Mouse (Mus musculus): ENCODE measurements around the gene Gm4707. TPM values are rescaled to one million over a fixed set of nuclear protein-coding genes. Genes with fewer than 3 reads are reported as not detected.

Gm4707 gene
- polyA plus RNA-seq, 1 experiment: 29.6 TPM

DNA sequence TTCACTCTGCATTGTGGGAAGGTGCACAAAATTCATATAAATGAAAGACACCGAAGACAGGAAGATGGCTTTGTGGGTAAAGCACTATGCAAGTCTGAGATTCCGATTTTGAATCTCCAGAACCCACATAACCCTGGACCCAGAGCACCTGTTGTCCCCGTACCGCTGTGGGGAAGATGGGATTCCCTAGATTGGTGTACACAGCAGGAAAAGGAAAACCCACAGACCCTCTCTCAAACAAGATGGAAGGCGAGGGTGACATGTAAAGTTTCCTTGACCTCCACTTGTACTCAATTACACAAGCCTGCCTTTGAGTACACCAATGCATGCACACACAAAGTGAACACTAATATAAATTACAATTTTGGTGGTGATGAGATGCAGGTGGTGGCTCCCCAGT lies 25.0 kb upstream of the Gm4707 start:
- H3K4me3 ChIP-seq (replicated peaks; ENCODE audit: control insufficient read depth, low read depth, low read length): no peak overlapping the region
- WGBS: 80% methylated on average over 5 of the region's 5 CpGs
- H3K27ac ChIP-seq (ENCODE audit: control insufficient read depth, insufficient read depth, low read depth, low read length, poor library complexity): peak overlapping the region; percentile 96
- TF ChIP-seq CTCF (IDR thresholded peaks at IDR 0.05; ENCODE audit: control insufficient read depth, insufficient read depth, low read length): no peak
- no peak for TF ChIP-seq POLR2A (IDR thresholded peaks at IDR 0.05; ENCODE audit: borderline replicate concordance, control insufficient read depth, low read depth, low read length)
- peaks cover 1% of the 10 kb centered on the region; the same call in 1 of the 2 replicates for H3K4me1 ChIP-seq (ENCODE audit: control insufficient read depth, insufficient read depth, low read length)

GRCm38 (mm10) chr17:71483418-71484060 lies 23.8 kb upstream of the Gm4707 start:
- TF ChIP-seq POLR2A (IDR thresholded peaks at IDR 0.05; ENCODE audit: borderline replicate concordance, control insufficient read depth, low read depth, low read length) (no peak), CTCF (IDR thresholded peaks at IDR 0.05; ENCODE audit: control insufficient read depth, insufficient read depth, low read length) (no peak)
- WGBS: 82% methylated on average over 7 of the region's 7 CpGs
- H3K4me3 ChIP-seq (replicated peaks; ENCODE audit: control insufficient read depth, low read depth, low read length): no peak overlapping the region
- H3K27ac ChIP-seq (ENCODE audit: control insufficient read depth, insufficient read depth, low read depth, low read length, poor library complexity): peak overlapping the region; percentile 33; the same call in 1 of the 2 replicates
- H3K4me1 ChIP-seq (ENCODE audit: control insufficient read depth, insufficient read depth, low read length): peaks cover 1% of the 10 kb centered on the region; the same call in 1 of the 2 replicates

DNA sequence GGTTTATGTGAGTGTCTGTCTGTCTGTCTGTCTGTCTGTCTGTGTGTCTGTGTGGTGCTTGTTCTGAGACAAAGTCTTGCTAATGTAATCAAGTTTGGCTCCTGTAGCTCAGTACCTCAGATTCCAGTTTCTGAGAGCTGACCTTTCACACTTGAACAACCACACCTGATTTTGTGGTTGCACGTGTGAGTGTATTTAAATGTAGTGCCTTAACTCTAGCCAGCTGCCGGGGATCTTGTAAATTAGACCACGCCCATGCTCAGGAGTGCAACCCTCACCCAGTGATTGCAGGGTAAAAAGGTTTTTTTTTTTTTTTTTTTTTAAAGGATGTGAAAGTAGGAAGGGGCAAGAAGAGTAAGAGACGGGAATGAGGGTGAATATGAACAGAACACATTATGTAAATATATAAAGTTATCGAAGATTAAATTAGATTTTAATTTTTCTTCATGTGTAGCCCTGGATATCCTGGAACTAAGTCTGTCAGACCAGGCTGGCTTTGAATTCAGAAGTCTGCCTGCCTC lies 19.7 kb upstream of the Gm4707 start:
- WGBS: 22% methylated on average over 5 of the region's 5 CpGs
- TF ChIP-seq CTCF (IDR thresholded peaks at IDR 0.05; ENCODE audit: control insufficient read depth, insufficient read depth, low read length) (no peak), POLR2A (IDR thresholded peaks at IDR 0.05; ENCODE audit: borderline replicate concordance, control insufficient read depth, low read depth, low read length) (no peak)
- H3K4me1 ChIP-seq (ENCODE audit: control insufficient read depth, insufficient read depth, low read length): peaks cover 3% of the 10 kb centered on the region; the same call in 1 of the 2 replicates
- H3K4me3 ChIP-seq (replicated peaks; ENCODE audit: control insufficient read depth, low read depth, low read length): no peak overlapping the region
- H3K27ac ChIP-seq (ENCODE audit: control insufficient read depth, insufficient read depth, low read depth, low read length, poor library complexity): peak overlapping the region; percentile 56; the same call in 1 of the 2 replicates

GRCm38 (mm10) chr17:71477481-71477880 lies 17.8 kb upstream of the Gm4707 start:
- no peak overlapping the region for H3K27ac ChIP-seq (ENCODE audit: control insufficient read depth, insufficient read depth, low read depth, low read length, poor library complexity)
- no peak for TF ChIP-seq POLR2A (IDR thresholded peaks at IDR 0.05; ENCODE audit: borderline replicate concordance, control insufficient read depth, low read depth, low read length)
- no peak for TF ChIP-seq CTCF (IDR thresholded peaks at IDR 0.05; ENCODE audit: control insufficient read depth, insufficient read depth, low read length)
- WGBS: 94% methylated on average over 8 of the region's 8 CpGs
- no peak overlapping the region for H3K4me3 ChIP-seq (replicated peaks; ENCODE audit: control insufficient read depth, low read depth, low read length)
- peaks cover 5% of the 10 kb centered on the region; the same call in 1 of the 2 replicates for H3K4me1 ChIP-seq (ENCODE audit: control insufficient read depth, insufficient read depth, low read length)

DNA sequence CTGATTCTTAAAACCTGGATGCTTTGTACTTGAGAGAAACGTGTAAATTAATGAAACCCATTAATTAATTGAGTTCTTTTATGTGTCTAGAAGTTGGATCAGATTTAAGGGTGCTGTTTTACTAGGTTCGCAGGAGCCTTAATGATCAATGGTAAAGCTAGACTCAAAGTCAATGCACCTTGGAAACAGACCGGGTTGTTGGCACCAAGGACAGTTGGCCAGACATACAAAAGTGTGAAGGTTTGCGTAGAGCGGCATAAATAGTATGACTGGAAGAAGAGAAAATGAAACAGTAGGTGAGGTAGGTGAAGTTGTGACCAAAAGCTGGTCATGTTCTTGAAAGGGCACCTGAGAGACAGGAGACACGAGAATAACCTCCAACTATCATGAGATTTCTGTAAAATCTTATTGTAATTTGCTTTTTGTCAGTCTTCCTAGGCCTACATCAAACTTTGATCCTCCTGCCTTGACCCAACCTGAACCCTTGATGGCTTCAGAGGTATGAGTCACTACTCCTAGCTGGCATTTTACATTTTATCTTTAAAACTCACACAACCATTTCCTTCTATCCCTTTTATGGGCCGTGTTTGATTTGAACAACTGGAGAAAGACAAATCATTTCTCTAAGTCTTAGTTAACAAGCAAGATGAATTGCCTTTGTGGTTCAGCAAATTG lies 16.8 kb upstream of the Gm4707 start:
- H3K4me3 ChIP-seq (replicated peaks; ENCODE audit: control insufficient read depth, low read depth, low read length): no peak overlapping the region
- whole genome bisulfite sequencing: 74% methylated on average over 7 of the region's 7 CpGs
- H3K27ac ChIP-seq (ENCODE audit: control insufficient read depth, insufficient read depth, low read depth, low read length, poor library complexity): no peak overlapping the region
- H3K4me1 ChIP-seq (ENCODE audit: control insufficient read depth, insufficient read depth, low read length): peaks cover 6% of the 10 kb centered on the region; the same call in 1 of the 2 replicates
- TF ChIP-seq POLR2A (IDR thresholded peaks at IDR 0.05; ENCODE audit: borderline replicate concordance, control insufficient read depth, low read depth, low read length) (no peak), CTCF (IDR thresholded peaks at IDR 0.05; ENCODE audit: control insufficient read depth, insufficient read depth, low read length) (no peak)

GRCm38 (mm10) chr17:71475705-71476089 lies 16.0 kb upstream of the Gm4707 start:
- peak overlapping the region; percentile 96 for H3K27ac ChIP-seq (ENCODE audit: control insufficient read depth, insufficient read depth, low read depth, low read length, poor library complexity)
- no peak for TF ChIP-seq CTCF (IDR thresholded peaks at IDR 0.05; ENCODE audit: control insufficient read depth, insufficient read depth, low read length)
- 0 out of 2 replicates have a peak, but pooled peaks have one; percentile 1 for TF ChIP-seq POLR2A (IDR thresholded peaks at IDR 0.05; ENCODE audit: borderline replicate concordance, control insufficient read depth, low read depth, low read length)
- H3K4me3 ChIP-seq (replicated peaks; ENCODE audit: control insufficient read depth, low read depth, low read length): peak overlapping the region; percentile 82
- WGBS: 1% methylated on average over 31 of the region's 31 CpGs
- H3K4me1 ChIP-seq (ENCODE audit: control insufficient read depth, insufficient read depth, low read length): peaks cover 6% of the 10 kb centered on the region; the same call in 1 of the 2 replicates

- under 1% methylated on average over 99 of the region's 109 CpGs for WGBS
- Histone ChIP-seq H3K4me1 (ENCODE audit: control insufficient read depth, insufficient read depth, low read length) (peaks cover 6% of the 10 kb centered on the region; the same call in 1 of the 2 replicates), H3K4me3 (replicated peaks; ENCODE audit: control insufficient read depth, low read depth, low read length) (peak within 1 kb of the TSS; percentile 82), H3K27ac (ENCODE audit: control insufficient read depth, insufficient read depth, low read depth, low read length, poor library complexity) (peak within 1 kb of the TSS; percentile 96)
- TF ChIP-seq POLR2A (IDR thresholded peaks at IDR 0.05; ENCODE audit: borderline replicate concordance, control insufficient read depth, low read depth, low read length) (peak; percentile 32; the same call in 1 of the 2 replicates), CTCF (IDR thresholded peaks at IDR 0.05; ENCODE audit: control insufficient read depth, insufficient read depth, low read length) (no peak)
Observed at GRCm38 (mm10) chr17:71474762-71475704, 15.3 kb upstream of the Gm4707 start, which contains the start of gene Smchd1. Gene Smchd1, minus strand, starts transcription at chr17:71475343.
